Mouse (Mus musculus) common myeloid progenitor, adult 5-6 weeks (primary cell): ENCODE measurements around the gene Gcc1. TPM values are rescaled to one million over a fixed set of nuclear protein-coding genes. Genes with fewer than 3 reads are reported as not detected.

Source experiments
- total RNA-seq: library from RNA; stranded (forward); fragments of 200-1000, 187-1606 nt; gene quantifications from 2 replicates; pipeline ENCODE4 v1.2.3, GENCODE M21; 2017

Gene Gcc1
- total RNA-seq, 1 experiment from 2014 or later = 18.8 TPM

Other genes with a start within 250 kb of the Gcc1 start
- gene Zfp800, start 30.4 kb downstream of the Gcc1 start, total RNA-seq = 69.4 and 73.9 TPM in 2 replicates
- gene Arf5, start 4.8 kb downstream of the Gcc1 start, total RNA-seq = 31.9 and 39.4 TPM in 2 replicates
- not detected in 2 replicates for gene Fscn3, start 601 bp downstream of the Gcc1 start, total RNA-seq
- not detected in 2 replicates for gene Pax4, start 21.0 kb upstream of the Gcc1 start, total RNA-seq
- gene Snd1, start 46.7 kb upstream of the Gcc1 start, total RNA-seq = 149 and 176 TPM in 2 replicates